Mouse (Mus musculus): ENCODE data around the gene Lgsn. TPM values are rescaled to one million over a fixed set of nuclear protein-coding genes. Genes with fewer than 3 reads are reported as not detected.

Gene Lgsn
- polyA plus RNA-seq (2014; fragmentation: Nextera tagmentation; extraction: Ambion mirVana) = not detected in 2 replicates

DNA sequence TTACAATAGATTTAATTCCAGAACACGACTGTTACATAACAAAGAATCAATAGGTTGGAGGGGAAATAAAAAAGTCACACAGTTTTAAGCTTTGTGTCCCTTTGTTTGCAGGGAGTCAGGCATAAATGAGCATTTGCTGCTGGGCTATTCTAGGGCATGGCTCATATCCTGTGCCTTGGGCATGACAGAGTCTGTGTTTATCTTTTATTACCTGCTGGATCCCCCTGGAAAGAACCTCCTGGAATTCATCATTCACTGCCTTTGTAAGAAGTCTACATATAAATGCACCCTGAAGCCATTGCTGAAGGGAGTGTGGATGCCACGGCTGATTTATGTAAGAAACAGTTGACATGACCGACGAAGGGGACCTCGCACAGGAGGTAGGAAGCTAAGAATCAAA lies at the start of gene Lgsn:
TSS of gene Lgsn (plus strand) at position 301 of the 400 bp plus-strand sequence.
- Histone ChIP-seq H3K4me1 (replicated peaks; ENCODE audit: control insufficient read depth, insufficient read depth, low read length) (no peaks in the 10 kb centered on the region), H3K4me3 (replicated peaks; ENCODE audit: low read length) (no peak within 1 kb of the TSS), H3K27me3 (ENCODE audit: control insufficient read depth, insufficient read depth, low read length) (no peaks in the 10 kb centered on the region), H3K9ac (no peak within 1 kb of the TSS), H3K27ac (no peak within 1 kb of the TSS), H3K4me2 (replicated peaks) (no peak within 1 kb of the TSS), H3K36me3 (replicated peaks; ENCODE audit: control insufficient read depth, insufficient read depth) (no peaks in the 10 kb centered on the region), H3K9me3 (ENCODE audit: control insufficient read depth, low read length) (no peaks in the 10 kb centered on the region)
- 76% methylated on average over 5 of the region's 5 CpGs for WGBS
- ATAC-seq (ENCODE audit: low FRiP score) (no peak), DNase-seq (ENCODE audit: low spot score) (no peak)

DNA sequence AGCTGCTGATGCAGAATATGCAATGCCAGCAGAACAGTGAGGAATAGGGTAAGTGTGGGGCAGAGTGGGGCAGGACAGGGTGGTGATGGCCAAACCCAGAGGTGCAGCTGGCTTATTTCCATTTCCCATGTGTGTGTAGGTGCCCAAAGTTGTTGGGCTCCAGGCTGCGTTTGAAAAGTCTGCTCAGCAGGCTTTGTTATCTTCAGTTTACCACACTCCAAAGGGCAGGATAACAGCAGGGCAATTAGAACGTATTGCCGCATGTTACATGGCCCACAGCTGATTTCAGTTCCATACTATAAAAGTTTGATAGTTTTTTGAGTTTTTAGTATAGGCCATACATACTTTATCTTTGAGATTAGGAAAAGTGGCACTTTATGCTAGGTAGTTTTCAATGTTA lies 37.8 kb upstream of the Lgsn start:
- H3K27me3 ChIP-seq (ENCODE audit: control insufficient read depth, insufficient read depth, low read length) = no peaks in the 10 kb centered on the region
- no peak overlapping the region for H3K4me3 ChIP-seq (replicated peaks; ENCODE audit: low read length)
- H3K27ac ChIP-seq = no peak overlapping the region
- DNase-seq (ENCODE audit: low spot score) (no peak), ATAC-seq (ENCODE audit: low FRiP score) (no peak)
- H3K9ac ChIP-seq = no peak overlapping the region
- H3K4me2 ChIP-seq (replicated peaks) = no peak overlapping the region
- no peaks in the 10 kb centered on the region for H3K4me1 ChIP-seq (replicated peaks; ENCODE audit: control insufficient read depth, insufficient read depth, low read length)
- H3K36me3 ChIP-seq (replicated peaks; ENCODE audit: control insufficient read depth, insufficient read depth) = no peaks in the 10 kb centered on the region
- 74% methylated on average over 3 of the region's 3 CpGs for WGBS
- no peaks in the 10 kb centered on the region for H3K9me3 ChIP-seq (ENCODE audit: control insufficient read depth, low read length)

DNA sequence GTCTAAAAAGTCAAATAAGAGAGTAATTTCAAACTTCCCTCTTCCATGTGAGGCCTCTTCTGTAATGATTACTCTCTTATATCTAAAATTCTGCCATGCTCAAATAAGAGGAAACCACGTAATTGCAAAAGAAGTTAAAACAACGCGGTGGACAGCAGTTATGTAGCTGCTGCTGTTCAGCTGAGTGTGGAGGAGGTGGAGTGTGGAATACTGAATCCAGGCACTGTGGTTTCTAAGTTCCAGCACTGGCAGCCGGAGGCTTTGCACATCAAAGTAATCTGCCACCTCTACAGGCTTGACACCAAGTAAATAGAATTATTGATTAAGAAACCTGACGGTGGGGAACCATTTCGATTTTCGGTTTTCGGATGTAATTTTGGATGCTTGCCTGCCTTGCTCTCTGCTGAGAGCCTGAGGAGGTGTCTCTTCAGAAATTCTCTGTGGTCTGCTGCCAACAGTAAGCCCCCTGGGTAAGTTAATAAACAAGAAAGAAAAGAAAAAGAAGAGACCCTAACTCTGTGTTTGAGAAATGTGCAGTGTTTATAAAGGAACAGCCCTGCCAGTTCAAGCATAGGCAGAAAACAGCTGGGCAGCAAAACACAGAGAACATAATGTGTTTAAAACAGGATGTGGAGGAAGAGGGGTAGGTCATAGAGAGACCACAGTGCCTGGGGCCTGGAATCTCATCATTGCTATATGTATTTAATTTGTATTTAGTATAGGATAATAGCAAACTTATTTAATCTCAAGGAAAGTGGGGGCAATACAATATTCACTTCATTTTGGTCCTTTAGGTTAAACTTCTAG lies 33.7 kb upstream of the Lgsn start:
- no peak overlapping the region for H3K4me3 ChIP-seq (replicated peaks; ENCODE audit: low read length)
- DNase-seq (ENCODE audit: low spot score) = peak; percentile 30

DNA sequence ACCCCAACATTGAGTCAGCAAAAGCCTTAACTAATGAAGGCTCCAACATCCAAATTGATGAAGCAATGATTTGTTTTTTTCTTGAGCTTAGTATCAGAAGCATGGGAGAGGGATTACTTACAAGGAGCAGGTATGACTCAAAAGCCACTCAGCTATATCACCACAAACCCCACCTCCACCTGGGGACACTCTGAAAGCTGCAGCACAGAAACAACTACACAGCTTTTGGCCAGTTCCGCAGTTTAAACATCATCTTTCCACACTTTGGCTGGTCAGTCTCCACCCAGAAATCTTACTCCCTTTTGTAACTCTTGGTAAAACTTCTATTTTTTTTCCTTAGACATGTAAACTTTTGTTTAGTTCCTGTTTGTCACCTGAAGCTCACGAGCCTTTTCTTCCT lies 32.6 kb upstream of the Lgsn start:
- DNase-seq (ENCODE audit: low spot score) (no peak), ATAC-seq (ENCODE audit: low FRiP score) (no peak)
- Histone ChIP-seq H3K4me2 (replicated peaks) (no peak overlapping the region), H3K4me3 (replicated peaks; ENCODE audit: low read length) (no peak overlapping the region), H3K4me1 (replicated peaks; ENCODE audit: control insufficient read depth, insufficient read depth, low read length) (no peaks in the 10 kb centered on the region), H3K9me3 (ENCODE audit: control insufficient read depth, low read length) (no peaks in the 10 kb centered on the region), H3K27ac (no peak overlapping the region), H3K9ac (no peak overlapping the region), H3K36me3 (replicated peaks; ENCODE audit: control insufficient read depth, insufficient read depth) (no peaks in the 10 kb centered on the region), H3K27me3 (ENCODE audit: control insufficient read depth, insufficient read depth, low read length) (no peaks in the 10 kb centered on the region)
- WGBS = 77% methylated on average over 2 of the region's 2 CpGs

More for the DNA sequence above, 33.7 kb upstream of the Lgsn start:
- no peaks in the 10 kb centered on the region for H3K27me3 ChIP-seq (ENCODE audit: control insufficient read depth, insufficient read depth, low read length)
- H3K9ac ChIP-seq = no peak overlapping the region
- 54% methylated on average over 8 of the region's 8 CpGs for WGBS
- ATAC-seq (ENCODE audit: low FRiP score) = no peak
- no peaks in the 10 kb centered on the region for H3K36me3 ChIP-seq (replicated peaks; ENCODE audit: control insufficient read depth, insufficient read depth)
- no peaks in the 10 kb centered on the region for H3K9me3 ChIP-seq (ENCODE audit: control insufficient read depth, low read length)
- H3K4me1 ChIP-seq (replicated peaks; ENCODE audit: control insufficient read depth, insufficient read depth, low read length) = no peaks in the 10 kb centered on the region
- H3K27ac ChIP-seq = no peak overlapping the region
- no peak overlapping the region for H3K4me2 ChIP-seq (replicated peaks)

DNA sequence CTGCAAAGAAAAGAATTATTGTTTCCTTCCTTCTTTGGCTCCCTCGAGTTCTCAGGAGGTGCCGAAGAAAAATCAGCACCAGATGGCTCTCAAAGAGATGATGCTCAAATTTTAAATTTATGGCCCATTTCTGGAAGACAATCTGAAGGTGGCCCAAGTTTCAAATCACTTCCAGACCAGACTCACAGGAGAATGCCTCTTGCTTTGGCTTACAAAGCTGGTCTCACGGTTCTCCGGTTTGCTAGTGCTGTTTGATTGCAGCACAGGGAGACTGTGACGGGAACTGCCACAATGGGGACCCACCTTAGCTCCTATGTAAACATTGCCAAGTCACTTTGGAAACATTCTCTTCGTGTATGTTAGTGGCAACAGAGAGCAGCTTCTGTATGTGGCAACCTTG lies 26.5 kb upstream of the Lgsn start:
- H3K27me3 ChIP-seq (ENCODE audit: control insufficient read depth, insufficient read depth, low read length) = no peaks in the 10 kb centered on the region
- no peaks in the 10 kb centered on the region for H3K36me3 ChIP-seq (replicated peaks; ENCODE audit: control insufficient read depth, insufficient read depth)
- H3K4me3 ChIP-seq (replicated peaks; ENCODE audit: low read length) = no peak overlapping the region
- ATAC-seq (ENCODE audit: low FRiP score) = no peak
- H3K27ac ChIP-seq = no peak overlapping the region
- no peaks in the 10 kb centered on the region for H3K9me3 ChIP-seq (ENCODE audit: control insufficient read depth, low read length)
- WGBS = 72% methylated on average over 6 of the region's 6 CpGs
- no peaks in the 10 kb centered on the region for H3K4me1 ChIP-seq (replicated peaks; ENCODE audit: control insufficient read depth, insufficient read depth, low read length)
- H3K4me2 ChIP-seq (replicated peaks) = no peak overlapping the region
- DNase-seq (ENCODE audit: low spot score) = no peak
- no peak overlapping the region for H3K9ac ChIP-seq

DNA sequence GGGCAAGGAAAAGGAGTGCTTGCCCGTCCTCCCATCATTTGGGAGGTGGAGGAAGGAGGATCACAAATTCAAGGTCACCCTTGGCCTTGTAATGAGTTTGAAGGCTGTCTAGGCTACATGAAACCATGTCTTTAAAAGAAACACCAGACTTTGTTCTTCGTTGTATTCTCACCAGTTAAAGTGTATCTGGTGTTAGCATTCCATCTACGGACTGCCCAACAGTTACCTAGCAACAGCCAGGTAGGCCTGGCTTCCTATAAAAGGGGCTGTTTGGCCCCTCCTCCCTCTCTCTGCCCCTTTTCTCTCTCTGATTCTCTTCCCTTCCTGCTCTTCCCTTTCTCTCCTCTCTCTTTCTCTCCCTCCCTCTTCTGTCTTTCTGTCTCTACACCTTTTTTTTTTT lies 25.7 kb upstream of the Lgsn start:
- Histone ChIP-seq H3K4me2 (replicated peaks) (no peak overlapping the region), H3K4me3 (replicated peaks; ENCODE audit: low read length) (no peak overlapping the region), H3K4me1 (replicated peaks; ENCODE audit: control insufficient read depth, insufficient read depth, low read length) (no peaks in the 10 kb centered on the region), H3K9ac (no peak overlapping the region), H3K27ac (no peak overlapping the region), H3K9me3 (ENCODE audit: control insufficient read depth, low read length) (no peaks in the 10 kb centered on the region), H3K27me3 (ENCODE audit: control insufficient read depth, insufficient read depth, low read length) (no peaks in the 10 kb centered on the region), H3K36me3 (replicated peaks; ENCODE audit: control insufficient read depth, insufficient read depth) (no peaks in the 10 kb centered on the region)
- ATAC-seq (ENCODE audit: low FRiP score) (no peak), DNase-seq (ENCODE audit: low spot score) (no peak)
- WGBS = 65% methylated on average over 3 of the region's 3 CpGs

DNA sequence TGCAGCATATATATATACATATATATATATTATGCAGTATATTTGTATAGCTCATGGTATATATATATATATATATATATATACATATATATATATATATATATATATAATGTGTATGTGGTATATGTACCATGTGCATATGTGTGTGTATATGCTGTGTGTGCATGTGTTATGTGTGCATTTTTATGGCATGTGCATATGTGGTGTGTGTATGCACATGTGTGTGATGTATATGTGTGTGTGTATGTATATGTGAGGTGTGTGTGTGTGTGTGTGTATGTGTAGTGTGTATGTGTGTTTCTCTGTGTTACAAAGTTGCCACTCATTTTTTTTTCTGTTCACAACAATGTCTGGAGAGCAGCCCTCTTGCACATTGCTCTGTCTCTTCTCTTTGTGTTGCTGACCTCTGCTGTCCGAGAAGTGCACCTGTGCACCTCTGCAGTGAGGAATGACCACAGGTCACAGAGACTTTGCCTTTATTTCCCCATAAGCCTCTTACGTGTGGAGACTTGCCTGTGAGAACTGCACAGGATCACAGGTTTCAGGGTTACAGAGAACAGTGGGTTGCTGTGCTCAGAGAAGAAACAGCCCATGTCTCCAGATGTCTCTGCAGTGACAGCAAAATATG lies 23.3 kb upstream of the Lgsn start:
- no peak overlapping the region for H3K4me2 ChIP-seq (replicated peaks)
- no peaks in the 10 kb centered on the region for H3K9me3 ChIP-seq (ENCODE audit: control insufficient read depth, low read length)
- 59% methylated on average over 2 of the region's 2 CpGs for WGBS
- H3K36me3 ChIP-seq (replicated peaks; ENCODE audit: control insufficient read depth, insufficient read depth) = no peaks in the 10 kb centered on the region
- no peak for DNase-seq (ENCODE audit: low spot score)
- no peak overlapping the region for H3K4me3 ChIP-seq (replicated peaks; ENCODE audit: low read length)
- H3K9ac ChIP-seq = no peak overlapping the region
- ATAC-seq (ENCODE audit: low FRiP score) = no peak
- no peaks in the 10 kb centered on the region for H3K27me3 ChIP-seq (ENCODE audit: control insufficient read depth, insufficient read depth, low read length)
- H3K27ac ChIP-seq = no peak overlapping the region
- H3K4me1 ChIP-seq (replicated peaks; ENCODE audit: control insufficient read depth, insufficient read depth, low read length) = no peaks in the 10 kb centered on the region

DNA sequence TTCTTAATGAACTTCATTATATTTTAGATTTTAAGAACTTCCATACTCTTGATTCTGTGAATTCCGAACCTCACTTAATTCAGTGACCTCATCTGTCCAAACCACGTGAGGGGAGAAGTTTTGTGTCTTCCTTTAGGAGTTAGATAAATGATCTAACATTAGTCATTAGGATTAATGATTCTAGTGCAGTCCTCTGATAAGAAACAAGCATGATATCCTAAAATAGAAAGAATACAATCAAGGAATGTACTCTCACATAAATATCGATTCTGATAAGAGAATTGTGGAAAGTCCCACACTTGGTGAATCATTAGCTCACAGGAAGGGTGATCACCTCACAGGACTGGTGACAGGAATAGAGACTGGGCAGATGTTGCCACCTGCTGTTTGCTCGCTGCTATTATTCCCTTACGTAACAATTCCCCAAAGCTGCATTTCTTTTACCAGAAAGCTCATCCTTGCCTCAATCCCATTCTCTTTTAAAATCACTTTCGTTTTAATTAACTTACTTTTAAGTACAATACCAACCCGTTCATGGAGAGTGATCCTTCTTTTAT lies 22.3 kb upstream of the Lgsn start:
- DNase-seq (ENCODE audit: low spot score) = peak; percentile 75
- peak; percentile 79 for ATAC-seq (ENCODE audit: low FRiP score)
- H3K9me3 ChIP-seq (ENCODE audit: control insufficient read depth, low read length) = no peaks in the 10 kb centered on the region
- H3K36me3 ChIP-seq (replicated peaks; ENCODE audit: control insufficient read depth, insufficient read depth) = no peaks in the 10 kb centered on the region
- WGBS = 25% methylated on average over 7 of the region's 7 CpGs
- no peaks in the 10 kb centered on the region for H3K4me1 ChIP-seq (replicated peaks; ENCODE audit: control insufficient read depth, insufficient read depth, low read length)
- H3K27me3 ChIP-seq (ENCODE audit: control insufficient read depth, insufficient read depth, low read length) = no peaks in the 10 kb centered on the region
- H3K4me3 ChIP-seq (replicated peaks; ENCODE audit: low read length) = no peak overlapping the region
- H3K9ac ChIP-seq = no peak overlapping the region
- no peak overlapping the region for H3K4me2 ChIP-seq (replicated peaks)
- H3K27ac ChIP-seq = no peak overlapping the region

DNA sequence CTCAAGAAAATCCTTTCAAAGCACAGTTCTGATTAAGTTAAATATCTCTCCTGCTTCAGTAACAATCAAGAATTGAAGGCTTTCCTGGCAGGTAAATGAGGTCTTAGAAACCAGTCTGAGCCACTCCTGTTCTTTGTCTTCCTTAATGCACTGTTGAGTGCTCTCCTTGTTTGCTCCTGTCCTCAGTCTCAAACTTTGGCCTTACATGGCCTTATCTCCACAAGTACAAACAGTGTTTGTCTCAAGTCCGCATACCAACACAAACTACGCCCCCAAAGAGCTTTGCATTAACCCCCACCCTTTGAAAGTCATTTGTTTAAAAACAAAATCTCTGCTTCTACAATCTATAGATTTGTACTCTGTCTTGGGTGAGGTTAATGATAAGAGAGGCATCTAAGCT lies 20.0 kb upstream of the Lgsn start:
- Histone ChIP-seq H3K9ac (no peak overlapping the region), H3K4me2 (replicated peaks) (no peak overlapping the region), H3K36me3 (replicated peaks; ENCODE audit: control insufficient read depth, insufficient read depth) (no peaks in the 10 kb centered on the region), H3K4me3 (replicated peaks; ENCODE audit: low read length) (no peak overlapping the region), H3K27me3 (ENCODE audit: control insufficient read depth, insufficient read depth, low read length) (no peaks in the 10 kb centered on the region), H3K27ac (no peak overlapping the region), H3K9me3 (ENCODE audit: control insufficient read depth, low read length) (no peaks in the 10 kb centered on the region), H3K4me1 (replicated peaks; ENCODE audit: control insufficient read depth, insufficient read depth, low read length) (no peaks in the 10 kb centered on the region)
- WGBS = 86% methylated on average over 2 of the region's 2 CpGs
- no peak for DNase-seq (ENCODE audit: low spot score)
- ATAC-seq (ENCODE audit: low FRiP score) = no peak

All from hindbrain, embryonic 14.5 days (tissue).